Mouse (Mus musculus) heart, adult 2 months (tissue): ENCODE data around the gene Ap1ar.

Source experiments
- CTCF ChIP-seq: fragments of 200-600 bp; IDR thresholded peaks from 2 replicates; pipeline ENCODE4 v1.8.1; 2022; ENCODE audit warnings: antibody characterized with exemption, mild to moderate bottlenecking, moderate library complexity
- EP300 ChIP-seq: fragments of 200-500 bp; IDR thresholded peaks from 2 replicates; pipeline ENCODE4 v1.6.1; 2011; ENCODE audit warnings: low read depth, low read length, control low read depth; ENCODE audit not compliant: insufficient read depth
- POLR2A ChIP-seq: fragments of 200-500 bp; IDR thresholded peaks from 2 replicates; pipeline ENCODE4 v1.6.1; 2011; ENCODE audit warnings: mild to moderate bottlenecking, low read depth, low read length, control low read depth; ENCODE audit not compliant: insufficient read depth

GRCm38 (mm10) chr3:127852722-127853121, 15.4 kb upstream of the Ap1ar start:
- TF ChIP-seq CTCF (no peak), POLR2A (no peak), EP300 (no peak)
